Mouse (Mus musculus): Measurements from ENCODE around the gene Senp6. TPM values are rescaled to one million over a fixed set of nuclear protein-coding genes. Genes with fewer than 3 reads are reported as not detected.

The Senp6 gene
- polyA plus RNA-seq, 1 experiment from 2014 or later: 43.1 TPM

- no peak overlapping the region for H3K4me3 ChIP-seq (ENCODE audit: inconsistent target)
- H3K79me2 ChIP-seq (ENCODE audit: inconsistent target): no peaks in the 10 kb centered on the region
- no peak overlapping the region for H3K27ac ChIP-seq
- H3K36me3 ChIP-seq (ENCODE audit: inconsistent target): peaks cover 4% of the 10 kb centered on the region
- 89% methylated on average over 5 of the region's 5 CpGs for WGBS (ENCODE audit: missing documents)
Measured at GRCm38 (mm10) chr9:80149594-80149993, 82.9 kb downstream of the Senp6 start.

- no peaks in the 10 kb centered on the region for H3K36me3 ChIP-seq (ENCODE audit: inconsistent target)
- no peak overlapping the region for H3K4me3 ChIP-seq (ENCODE audit: inconsistent target)
- H3K79me2 ChIP-seq (ENCODE audit: inconsistent target): no peaks in the 10 kb centered on the region
- no peak overlapping the region for H3K27ac ChIP-seq
- WGBS (ENCODE audit: missing documents): 45% methylated on average over 5 of the region's 5 CpGs
Measured at GRCm38 (mm10) chr9:80155277-80155676, 88.6 kb downstream of the Senp6 start.

GRCm38 (mm10) chr9:80156780-80157179 is 90.1 kb downstream of the Senp6 start:
- Histone ChIP-seq H3K4me3 (ENCODE audit: inconsistent target) (no peak overlapping the region), H3K79me2 (ENCODE audit: inconsistent target) (no peaks in the 10 kb centered on the region), H3K27ac (no peak overlapping the region), H3K36me3 (ENCODE audit: inconsistent target) (no peaks in the 10 kb centered on the region)
- 77% methylated on average over 5 of the region's 5 CpGs for WGBS (ENCODE audit: missing documents)

- 93% methylated on average over 12 of the region's 12 CpGs for WGBS (ENCODE audit: missing documents)
- no peak overlapping the region for H3K27ac ChIP-seq
Measured at GRCm38 (mm10) chr9:80157840-80158465, 91.2 kb downstream of the Senp6 start.

GRCm38 (mm10) chr9:80158937-80159336 is 92.2 kb downstream of the Senp6 start:
- Histone ChIP-seq H3K79me2 (ENCODE audit: inconsistent target) (no peaks in the 10 kb centered on the region), H3K36me3 (ENCODE audit: inconsistent target) (no peaks in the 10 kb centered on the region), H3K27ac (no peak overlapping the region), H3K4me3 (ENCODE audit: inconsistent target) (no peak overlapping the region)
- 96% methylated on average over 5 of the region's 5 CpGs for WGBS (ENCODE audit: missing documents)

More at GRCm38 (mm10) chr9:80157840-80158465, 91.2 kb downstream of the Senp6 start:
- Histone ChIP-seq H3K79me2 (ENCODE audit: inconsistent target) (no peaks in the 10 kb centered on the region), H3K36me3 (ENCODE audit: inconsistent target) (no peaks in the 10 kb centered on the region), H3K4me3 (ENCODE audit: inconsistent target) (no peak overlapping the region)

- H3K27ac ChIP-seq: no peak overlapping the region
- WGBS (ENCODE audit: missing documents): 93% methylated on average over 4 of the region's 4 CpGs
- no peaks in the 10 kb centered on the region for H3K36me3 ChIP-seq (ENCODE audit: inconsistent target)
- H3K4me3 ChIP-seq (ENCODE audit: inconsistent target): no peak overlapping the region
- no peaks in the 10 kb centered on the region for H3K79me2 ChIP-seq (ENCODE audit: inconsistent target)
Measured at GRCm38 (mm10) chr9:80161451-80161850, 94.7 kb downstream of the Senp6 start.

GRCm38 (mm10) chr9:80163126-80163723 is 96.5 kb downstream of the Senp6 start:
- H3K36me3 ChIP-seq (ENCODE audit: inconsistent target): no peaks in the 10 kb centered on the region
- no peak overlapping the region for H3K27ac ChIP-seq
- no peaks in the 10 kb centered on the region for H3K79me2 ChIP-seq (ENCODE audit: inconsistent target)
- 12% methylated on average over 4 of the region's 4 CpGs for WGBS (ENCODE audit: missing documents)
- H3K4me3 ChIP-seq (ENCODE audit: inconsistent target): no peak overlapping the region

- no peak overlapping the region for H3K4me3 ChIP-seq (ENCODE audit: inconsistent target)
- H3K27ac ChIP-seq: no peak overlapping the region
- WGBS (ENCODE audit: missing documents): 4% methylated on average over 13 of the region's 13 CpGs
- H3K79me2 ChIP-seq (ENCODE audit: inconsistent target): no peaks in the 10 kb centered on the region
- no peaks in the 10 kb centered on the region for H3K36me3 ChIP-seq (ENCODE audit: inconsistent target)
Measured at GRCm38 (mm10) chr9:80164191-80164590, 97.5 kb downstream of the Senp6 start.

GRCm38 (mm10) chr9:80164611-80165474 is 98.1 kb downstream of the Senp6 start, which contains the start of gene Myo6:
TSS of gene Myo6 (plus strand) at chr9:80165031.
- Histone ChIP-seq H3K27ac (no peak within 1 kb of the TSS), H3K36me3 (ENCODE audit: inconsistent target) (no peaks in the 10 kb centered on the region), H3K4me3 (ENCODE audit: inconsistent target) (peak within 1 kb of the TSS; percentile 9; the same call in 1 of the 2 replicates), H3K79me2 (ENCODE audit: inconsistent target) (no peaks in the 10 kb centered on the region)
- 1% methylated on average over 69 of the region's 69 CpGs for WGBS (ENCODE audit: missing documents)

GRCm38 (mm10) chr9:80165690-80166089 is 99.0 kb downstream of the Senp6 start:
- no peaks in the 10 kb centered on the region for H3K36me3 ChIP-seq (ENCODE audit: inconsistent target)
- no peak overlapping the region for H3K27ac ChIP-seq
- H3K79me2 ChIP-seq (ENCODE audit: inconsistent target): no peaks in the 10 kb centered on the region
- 54% methylated on average over 9 of the region's 9 CpGs for WGBS (ENCODE audit: missing documents)
- H3K4me3 ChIP-seq (ENCODE audit: inconsistent target): no peak overlapping the region

- WGBS (ENCODE audit: missing documents): 79% methylated on average over 6 of the region's 6 CpGs
- no peaks in the 10 kb centered on the region for H3K79me2 ChIP-seq (ENCODE audit: inconsistent target)
- no peak overlapping the region for H3K4me3 ChIP-seq (ENCODE audit: inconsistent target)
- H3K27ac ChIP-seq: no peak overlapping the region
- no peaks in the 10 kb centered on the region for H3K36me3 ChIP-seq (ENCODE audit: inconsistent target)
Measured at GRCm38 (mm10) chr9:80166425-80166824, 99.7 kb downstream of the Senp6 start.

- Histone ChIP-seq H3K4me3 (ENCODE audit: inconsistent target) (no peak overlapping the region), H3K27ac (no peak overlapping the region), H3K79me2 (ENCODE audit: inconsistent target) (no peaks in the 10 kb centered on the region), H3K36me3 (ENCODE audit: inconsistent target) (no peaks in the 10 kb centered on the region)
- WGBS (ENCODE audit: missing documents): 96% methylated on average over 4 of the region's 4 CpGs
Measured at GRCm38 (mm10) chr9:80167089-80167488, 100.4 kb downstream of the Senp6 start.

GRCm38 (mm10) chr9:80169551-80169950 is 102.8 kb downstream of the Senp6 start:
- Histone ChIP-seq H3K36me3 (ENCODE audit: inconsistent target) (no peaks in the 10 kb centered on the region), H3K79me2 (ENCODE audit: inconsistent target) (no peaks in the 10 kb centered on the region), H3K4me3 (ENCODE audit: inconsistent target) (no peak overlapping the region), H3K27ac (no peak overlapping the region)
- WGBS (ENCODE audit: missing documents): 91% methylated on average over 9 of the region's 9 CpGs

- H3K4me3 ChIP-seq (ENCODE audit: inconsistent target): no peak overlapping the region
- H3K79me2 ChIP-seq (ENCODE audit: inconsistent target): no peaks in the 10 kb centered on the region
- H3K36me3 ChIP-seq (ENCODE audit: inconsistent target): no peaks in the 10 kb centered on the region
- no peak overlapping the region for H3K27ac ChIP-seq
Measured at GRCm38 (mm10) chr9:80171241-80171640, 104.5 kb downstream of the Senp6 start.

All from macrophage (primary cell).